Mouse (Mus musculus) hematopoietic stem cell, adult 5-6 weeks (primary cell): ENCODE results near the gene Pcx. TPM values are rescaled to one million over a fixed set of nuclear protein-coding genes. Genes with fewer than 3 reads are reported as not detected.

Experiments used
- ATAC-seq, 2 experiments: fragments of 125-278 bp in 1 of 2; replicated peaks in 1 of 2; 2 replicates each; pipeline ENCODE4 v1.8.0; 2016 to 2017; ENCODE audit warnings: inconsistent platforms in 2 of 2, mild to moderate bottlenecking in 2 of 2, moderate number of reproducible peaks in 2 of 2, low read depth in 1 of 2, moderate TSS enrichment in 1 of 2; ENCODE audit not compliant: low FRiP score in 2 of 2, poor library complexity in 2 of 2, severe bottlenecking in 2 of 2, insufficient read depth in 1 of 2, low TSS enrichment in 1 of 2
- total RNA-seq: library from RNA; stranded (forward); fragments of 172-1452, 232-1000 nt; gene quantifications from 2 replicates; pipeline ENCODE4 v1.2.3, GENCODE M21; 2017

Pcx gene
- total RNA-seq, 1 experiment from 2014 or later = 1.2 TPM

DNA sequence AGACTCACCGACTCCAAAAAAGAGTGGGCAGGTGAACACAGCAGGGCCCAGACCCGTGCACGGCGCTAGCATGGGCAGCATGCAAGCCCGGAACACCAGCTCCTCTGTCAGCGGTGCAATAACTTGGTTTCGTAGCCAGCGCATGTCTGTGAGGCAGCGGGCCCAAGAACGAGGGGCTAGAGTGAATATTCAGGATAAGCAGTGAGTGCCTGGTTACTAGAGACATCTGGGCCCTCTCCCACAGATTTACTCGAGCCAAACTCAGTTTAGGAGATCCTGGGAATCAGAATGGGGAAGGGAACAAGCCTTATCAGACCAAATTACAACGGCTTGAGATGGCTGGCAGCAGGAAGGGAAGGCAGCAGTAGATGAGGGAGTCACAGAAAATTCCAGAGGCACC, 113.7 kb downstream of the Pcx start:
- ATAC-seq = no peak

DNA sequence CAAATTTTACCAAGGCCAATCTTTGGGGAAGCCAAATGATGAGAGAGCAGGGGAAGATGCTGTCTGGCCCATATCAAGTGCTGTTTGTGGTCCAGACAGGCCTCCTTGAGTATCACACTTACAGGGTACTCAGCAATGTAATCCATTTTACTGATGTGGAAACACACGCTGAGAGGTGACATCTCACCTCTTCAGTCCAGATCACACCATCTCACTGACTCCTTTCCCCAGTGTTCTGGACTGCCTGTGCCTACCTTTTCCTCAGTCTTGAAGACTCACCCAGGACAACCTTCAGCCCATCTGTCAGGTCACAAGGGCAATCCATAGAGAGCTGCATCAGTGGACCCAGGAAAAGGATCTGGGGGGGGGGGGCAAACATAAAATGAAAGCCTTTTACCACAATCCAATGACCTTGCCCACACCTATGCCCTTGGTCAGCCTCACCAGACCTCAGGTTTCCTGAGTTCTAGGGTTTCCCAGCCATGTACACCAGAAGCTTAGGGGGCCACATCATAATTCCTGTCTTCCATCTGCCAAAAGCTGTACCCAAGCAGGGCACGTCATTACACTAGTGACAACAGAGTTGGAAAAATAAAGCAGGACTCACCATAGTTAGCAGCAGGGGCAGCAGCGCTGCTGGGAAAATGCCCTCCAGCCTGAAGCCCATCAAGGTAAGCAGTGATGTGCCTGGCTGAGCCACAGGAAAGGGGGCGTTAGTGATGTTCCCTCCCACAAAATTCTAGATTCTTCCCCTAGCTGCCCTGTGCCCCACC, 114.3 kb downstream of the Pcx start:
- 0 out of 4 replicates have a peak, but pooled peaks of 1 of the 2 experiments have one; percentile 7 for ATAC-seq

DNA sequence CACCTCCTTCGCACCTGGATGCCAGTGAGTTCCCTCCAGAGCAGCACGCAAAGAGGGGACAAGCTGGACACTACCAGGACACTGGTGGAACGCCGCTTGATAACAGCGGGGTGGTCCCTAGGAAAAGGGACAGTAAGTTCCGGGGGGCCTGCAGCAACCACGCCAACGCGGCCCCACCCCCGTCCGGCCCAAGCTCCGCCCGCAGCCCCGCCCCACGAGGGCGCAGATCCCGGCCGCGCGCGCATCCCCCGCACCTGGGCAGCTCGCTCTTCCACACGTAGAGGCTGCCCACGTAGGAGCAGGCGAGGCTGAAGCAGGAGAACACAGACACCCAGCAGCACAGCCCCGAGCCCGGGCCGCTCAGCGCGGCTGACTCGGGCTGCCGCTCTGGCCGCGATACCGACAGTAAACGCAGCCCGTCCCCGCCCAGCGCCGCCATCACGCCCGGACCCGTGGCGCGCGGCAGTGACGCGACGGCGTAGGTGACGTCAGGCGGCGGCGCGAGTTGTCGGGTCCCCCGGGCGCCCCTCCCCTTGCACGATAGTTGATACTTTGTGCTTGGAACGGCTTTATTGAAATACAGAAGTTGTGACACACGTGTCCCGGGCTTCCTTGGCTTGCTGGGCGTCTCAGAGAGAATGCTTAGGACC, 115.0 kb downstream of the Pcx start, which contains the start of gene Rce1:
Gene Rce1 (minus strand): TSS at position 463 of the 650 bp plus-strand sequence.
- peak; percentile 79 to 80 for ATAC-seq

DNA sequence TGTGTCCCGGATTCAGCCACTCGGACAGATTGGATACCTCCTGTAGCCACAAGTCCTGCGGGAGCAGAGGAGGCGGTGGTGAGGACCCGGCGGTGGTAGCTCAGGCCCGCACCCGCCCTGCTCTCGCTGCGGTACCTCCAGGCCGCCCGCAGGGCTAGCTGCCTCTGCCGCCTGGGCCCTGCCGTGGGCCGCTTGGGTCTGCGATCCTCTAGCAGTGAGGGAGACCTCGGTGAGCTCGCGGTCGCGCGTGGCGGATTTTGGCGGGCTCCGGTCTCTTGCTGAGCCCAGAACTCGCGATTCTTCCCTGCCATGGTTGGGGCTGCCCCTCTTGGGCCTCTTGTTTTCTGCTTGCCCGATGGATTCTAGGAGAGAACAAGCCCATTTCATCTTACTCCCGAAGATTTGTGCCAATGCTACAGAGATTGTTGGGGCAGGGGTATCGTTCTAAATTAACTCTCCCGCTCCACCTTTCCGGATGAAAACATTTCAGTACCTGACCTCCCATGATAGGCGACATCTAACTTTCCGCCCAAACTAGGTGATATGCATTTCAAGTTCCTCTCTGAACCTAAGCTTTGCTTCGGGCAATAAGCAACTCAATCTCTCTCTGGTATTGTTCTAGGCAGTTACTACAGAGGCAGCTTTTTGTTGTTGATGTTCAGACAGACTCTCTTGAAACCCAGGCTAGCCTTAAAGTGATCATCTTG, 115.7 kb downstream of the Pcx start:
- peak in 1 of 2 experiments; percentile 60; a peak in 2 of 4 replicates for ATAC-seq

DNA sequence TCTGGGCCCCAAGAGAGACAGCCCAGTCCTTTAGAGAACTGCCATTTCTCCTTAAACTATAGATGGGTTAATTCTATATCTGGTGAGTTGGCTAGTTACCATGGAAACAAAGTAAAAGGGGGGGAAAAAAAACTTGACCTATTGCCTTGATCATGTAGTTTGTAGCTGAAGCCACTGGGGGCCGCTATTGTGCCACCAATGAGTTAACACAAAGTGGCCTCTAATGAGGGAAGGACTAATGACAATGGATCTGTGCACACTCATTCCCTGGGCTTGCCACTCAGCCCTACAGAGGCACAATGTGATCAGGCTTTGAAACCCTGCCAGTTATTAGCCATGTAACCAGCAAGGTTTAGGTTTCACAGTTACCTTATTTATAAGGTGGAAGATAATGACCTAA, 118.5 kb downstream of the Pcx start:
- ATAC-seq = peak; percentile 44 to 51; a peak in 3 of 4 replicates

DNA sequence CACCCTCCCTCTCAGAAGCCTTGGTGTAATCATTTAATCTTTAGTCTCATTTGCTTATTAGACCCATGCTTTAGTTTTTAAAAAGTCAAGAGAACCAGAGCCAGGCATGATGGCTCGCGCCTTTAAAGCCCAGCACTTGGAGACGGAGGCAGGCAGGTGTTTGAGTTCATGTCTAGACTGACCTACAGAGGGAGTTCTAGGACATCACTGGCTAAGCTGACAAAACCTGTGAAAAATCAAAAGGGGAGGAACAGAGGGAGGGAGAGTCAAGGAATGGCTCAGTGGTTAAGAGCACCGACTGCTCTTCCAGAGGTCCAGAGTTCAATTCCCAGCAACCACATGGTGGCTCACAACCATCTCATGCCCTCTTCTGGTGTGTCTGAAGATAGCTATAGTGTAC, 125.7 kb downstream of the Pcx start:
- no peak for ATAC-seq

DNA sequence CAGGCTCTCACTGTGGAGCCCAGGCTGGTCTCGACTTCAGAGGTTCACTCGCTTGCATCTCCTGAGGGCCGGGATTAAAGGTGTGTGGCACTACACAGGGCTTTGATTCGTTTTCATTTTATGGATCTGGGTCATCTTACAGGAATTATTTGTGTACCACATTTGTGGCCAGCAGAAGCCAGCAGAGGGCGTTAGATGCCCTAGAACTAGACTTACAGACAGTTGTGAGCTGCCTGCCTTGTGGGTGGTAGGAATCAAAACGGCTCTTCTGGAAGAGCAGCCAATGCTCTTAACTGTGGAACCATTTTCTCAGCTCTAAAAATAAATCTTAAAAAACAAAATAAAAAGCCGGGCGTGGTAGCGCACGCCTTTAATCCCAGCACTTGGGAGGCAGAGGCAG, 134.0 kb downstream of the Pcx start:
- ATAC-seq = no peak; a peak in 1 of 4 replicates

DNA sequence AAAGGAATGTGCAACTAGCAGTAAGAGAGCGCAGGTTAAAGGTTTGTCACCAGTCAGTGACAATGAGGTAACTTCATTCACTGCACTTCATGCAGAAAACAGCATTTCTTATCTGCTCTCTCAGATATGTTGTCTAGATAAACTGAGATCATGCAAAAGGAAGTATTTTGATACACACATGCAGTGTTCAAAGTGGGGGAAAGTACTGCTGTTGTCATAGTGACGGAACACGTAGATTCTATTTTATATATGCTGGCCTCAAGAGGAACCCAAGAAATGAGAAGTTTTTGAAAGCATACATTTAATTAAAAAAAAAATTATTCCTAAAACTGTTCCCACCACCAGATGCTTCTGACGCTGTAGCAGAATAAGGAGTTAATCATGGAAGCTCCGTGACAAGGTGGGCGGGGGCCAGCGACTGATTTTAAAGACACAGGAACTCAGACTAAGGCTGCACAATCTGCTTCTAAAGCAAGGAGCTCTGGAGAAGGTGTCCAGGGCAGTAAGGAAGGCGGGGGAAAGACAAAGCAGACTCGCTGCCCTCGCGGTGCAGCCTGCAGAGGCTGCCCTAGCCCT, 136.7 kb downstream of the Pcx start:
- no peak for ATAC-seq

DNA sequence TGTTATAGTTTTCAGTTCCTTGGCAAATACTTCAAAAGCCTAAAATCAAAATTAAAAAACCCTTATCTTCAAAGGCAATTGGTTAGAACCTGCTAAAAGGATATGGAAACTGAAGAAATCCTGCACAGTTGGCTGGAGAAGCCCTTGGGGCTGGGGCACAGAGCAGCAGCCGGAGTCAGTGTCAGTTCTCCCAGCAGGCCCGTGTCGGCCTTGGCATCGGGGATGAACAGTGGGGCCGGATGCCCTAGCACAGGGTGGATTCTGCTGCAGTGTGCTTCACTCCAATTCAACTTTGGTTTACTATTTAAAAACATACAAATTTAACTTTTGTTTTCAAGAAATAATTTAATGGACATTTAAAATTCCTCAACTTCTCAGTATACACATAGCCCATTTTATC, 147.9 kb downstream of the Pcx start:
- no peak for ATAC-seq

DNA sequence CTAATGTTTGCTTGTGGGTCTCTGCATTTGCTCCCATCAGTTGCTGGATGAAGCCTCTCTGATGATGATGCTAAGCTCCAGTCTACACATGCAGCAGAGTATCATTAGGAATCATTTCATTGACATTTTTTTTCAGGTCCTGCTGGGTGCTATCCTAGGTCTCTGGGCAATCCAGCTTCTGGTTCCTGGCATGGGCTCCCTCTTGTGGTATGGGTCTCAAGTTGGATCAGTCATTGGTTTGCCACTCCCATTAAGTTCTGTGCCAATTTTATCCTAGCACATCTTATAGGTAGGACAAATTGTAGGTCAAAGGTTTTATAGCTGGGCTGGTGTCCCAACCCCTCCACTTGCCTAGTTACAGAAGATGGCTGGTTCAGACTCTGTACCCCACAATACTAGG, 156.5 kb downstream of the Pcx start:
- ATAC-seq = no peak

DNA sequence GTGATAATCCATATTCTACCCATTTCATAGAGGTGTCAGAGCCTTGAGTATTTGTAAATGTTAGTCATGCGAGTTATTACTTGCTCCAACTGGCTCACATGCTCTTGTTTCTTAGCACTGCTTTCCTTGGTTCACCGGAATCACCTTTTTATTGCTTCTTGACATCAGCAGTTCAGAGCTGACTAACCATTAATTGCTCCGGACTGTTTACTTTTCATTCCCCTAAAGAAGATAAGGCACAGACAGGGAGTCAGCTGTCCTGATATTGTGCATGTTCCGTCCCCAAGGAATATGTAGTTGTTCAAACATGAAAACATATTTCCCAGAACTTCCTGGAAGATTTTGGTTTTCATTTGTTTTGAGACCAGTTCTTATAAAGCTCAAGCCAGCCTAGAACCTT, 160.5 kb downstream of the Pcx start:
- no peak for ATAC-seq

Other genes with a start within 250 kb of the Pcx start
- gene Ssh3, start 241.3 kb upstream of the Pcx start, total RNA-seq = 23.2 and 32.7 TPM in 2 replicates
- 6.0 and 6.6 TPM in 2 replicates for gene Ankrd13d, start 227.3 kb upstream of the Pcx start, total RNA-seq
- gene Grk2, start 204.2 kb upstream of the Pcx start, total RNA-seq = 147 and 234 TPM in 2 replicates
- gene Kdm2a, start 112.2 kb upstream of the Pcx start, total RNA-seq = 95.0 and 119 TPM in 2 replicates
- gene Rhod, start 71.0 kb upstream of the Pcx start, total RNA-seq = 2.4 and 2.7 TPM in 2 replicates
- not detected in 2 replicates for gene Syt12, start 33.0 kb upstream of the Pcx start, total RNA-seq
- not detected in 2 replicates for gene 2010003K11Rik, start 11.9 kb upstream of the Pcx start, total RNA-seq
- gene Lrfn4, start 105.2 kb downstream of the Pcx start, total RNA-seq = 4.3 and 4.8 TPM in 2 replicates
- gene Rce1, start 115.2 kb downstream of the Pcx start, total RNA-seq = 17.1 and 24.6 TPM in 2 replicates
- gene Gm960, start 188.2 kb downstream of the Pcx start, total RNA-seq = 0.56 and 6.6 TPM in 2 replicates
- gene Sptbn2, start 200.7 kb downstream of the Pcx start, total RNA-seq = 0.20 and 1.1 TPM in 2 replicates
- gene Rbm4b, start 246.0 kb downstream of the Pcx start, total RNA-seq = 28.8 and 29.5 TPM in 2 replicates